Mouse (Mus musculus) c-Kit-positive CD71-positive TER-119-positive erythroid progenitor cells, embryonic 14.5 days (primary cell): Measurements from ENCODE around the gene Armh4.

Experiments
- DNase-seq: peaks from one replicate; pipeline ENCODE4 v3.0.0-alpha.2; 2013; ENCODE audit warnings: low spot score

Gene Armh4

GRCm38 (mm10) chr14:49733950-49734349 lies 49.2 kb downstream of the Armh4 start:
- DNase-seq, result no peak

- no peak for DNase-seq
Observed at GRCm38 (mm10) chr14:49723361-49724054, 59.7 kb downstream of the Armh4 start.

GRCm38 (mm10) chr14:49722782-49723181 lies 60.4 kb downstream of the Armh4 start:
- DNase-seq, result no peak

- no peak for DNase-seq
Observed at GRCm38 (mm10) chr14:49721281-49721680, 61.9 kb downstream of the Armh4 start.

- no peak for DNase-seq
Observed at GRCm38 (mm10) chr14:49719678-49720077, 63.5 kb downstream of the Armh4 start.

GRCm38 (mm10) chr14:49711016-49711415 lies 72.2 kb downstream of the Armh4 start:
- DNase-seq, result no peak

- DNase-seq, result no peak
Observed at GRCm38 (mm10) chr14:49703432-49704200, 79.6 kb downstream of the Armh4 start.

- DNase-seq, result no peak
Observed at GRCm38 (mm10) chr14:49679511-49680284, 103.5 kb downstream of the Armh4 start.

- no peak for DNase-seq
Observed at GRCm38 (mm10) chr14:49676580-49676979, 106.6 kb downstream of the Armh4 start.

- DNase-seq, result no peak
Observed at GRCm38 (mm10) chr14:49660444-49660843, 122.7 kb downstream of the Armh4 start.

GRCm38 (mm10) chr14:49649191-49649590 lies 134.0 kb downstream of the Armh4 start:
- DNase-seq, result no peak

- DNase-seq, result no peak
Observed at GRCm38 (mm10) chr14:49637422-49637821, 145.8 kb downstream of the Armh4 start.

- no peak for DNase-seq
Observed at GRCm38 (mm10) chr14:49626055-49626454, 157.1 kb downstream of the Armh4 start.
